Mouse (Mus musculus): ENCODE data around the gene 4632433K11Rik. TPM values are rescaled to one million over a fixed set of nuclear protein-coding genes. Genes with fewer than 3 reads are reported as not detected.
A peak's percentile ranks its signal among the peaks of the same experiment; 100 is the strongest.

Gene 4632433K11Rik
- total RNA-seq, 1 experiment: not detected

DNA sequence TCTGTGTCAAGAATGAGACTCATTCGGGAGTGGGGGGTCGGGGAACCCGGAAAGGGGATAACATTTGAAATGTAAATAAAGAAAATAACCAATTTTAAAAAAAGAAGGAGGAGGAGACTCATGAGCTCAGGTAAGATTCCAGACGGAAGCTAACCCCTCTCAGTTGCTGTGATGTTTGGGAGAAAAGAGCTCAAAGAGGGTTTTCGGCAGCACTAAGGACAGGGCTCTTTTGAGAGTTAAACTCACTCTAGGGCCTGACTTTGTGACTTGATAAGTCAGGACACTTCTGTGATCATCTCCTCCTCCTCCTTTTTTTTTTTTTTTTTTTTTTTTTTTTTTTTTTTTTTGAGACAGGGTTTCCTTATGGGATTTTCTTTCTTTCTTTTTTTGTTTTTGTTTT, 5.0 kb downstream of the 4632433K11Rik start:
- in situ Hi-C loops (cut with MboI; ENCODE audit: low sequenced_read_pairs in 2 of 2, unreplicated experiment in 2 of 2): no loop called here
- Histone ChIP-seq H3K4me3 (ENCODE audit: insufficient read depth in 1 of 2, low read depth in 1 of 2, low read length in 2 of 2, poor library complexity in 1 of 2, severe bottlenecking in 1 of 2) (peak overlapping the region; percentile 89 to 94; a peak in 3 of 4 replicates), H3K9ac (ENCODE audit: insufficient read depth, low read depth, low read length, poor library complexity, severe bottlenecking) (no peak overlapping the region), H3K36me3 (ENCODE audit: control insufficient read depth, insufficient read depth, low read length, poor library complexity, severe bottlenecking) (no peaks in the 10 kb centered on the region), H3K4me1 (ENCODE audit: control insufficient read depth in 2 of 2, insufficient read depth in 2 of 2, low read length in 2 of 2, poor library complexity in 1 of 2) (peaks cover 0 to 2% of the 10 kb centered on the region in 2 experiments; a peak in 1 of 4 replicates), H3K9me3 (ENCODE audit: control insufficient read depth, insufficient read depth, low read depth, low read length) (no peaks in the 10 kb centered on the region), H3K27ac (ENCODE audit: insufficient read depth, low read depth, low read length, poor library complexity, severe bottlenecking) (no peak overlapping the region)
- no peak for TF ChIP-seq ZC3H11A (IDR thresholded peaks at IDR 0.05; ENCODE audit: borderline replicate concordance, low read depth, low read length)
- no peak for TF ChIP-seq MAFK (IDR thresholded peaks at IDR 0.05; ENCODE audit: insufficient read depth, low read depth, low read length)
- no peak for TF ChIP-seq CHD2 (IDR thresholded peaks at IDR 0.05; ENCODE audit: low read depth, low read length)
- TF ChIP-seq HCFC1 (IDR thresholded peaks at IDR 0.05; ENCODE audit: borderline replicate concordance, insufficient read depth, low read length): no peak
- TF ChIP-seq ZNF384 (IDR thresholded peaks at IDR 0.05; ENCODE audit: low read depth, low read length): no peak
- DNase-seq (ENCODE audit: low read depth, low spot score): no peak

GRCm38 (mm10) chr7:5044981-5045380, 11.1 kb downstream of the 4632433K11Rik start:
- no peak for DNase-seq (ENCODE audit: low read depth, low spot score)
- TF ChIP-seq ZC3H11A (IDR thresholded peaks at IDR 0.05; ENCODE audit: borderline replicate concordance, low read depth, low read length): no peak
- TF ChIP-seq HCFC1 (IDR thresholded peaks at IDR 0.05; ENCODE audit: borderline replicate concordance, insufficient read depth, low read length): no peak
- no peak for TF ChIP-seq MAFK (IDR thresholded peaks at IDR 0.05; ENCODE audit: insufficient read depth, low read depth, low read length)
- no peak for TF ChIP-seq ZNF384 (IDR thresholded peaks at IDR 0.05; ENCODE audit: low read depth, low read length)
- TF ChIP-seq CHD2 (IDR thresholded peaks at IDR 0.05; ENCODE audit: low read depth, low read length): no peak
- H3K9me3 ChIP-seq (ENCODE audit: control insufficient read depth, insufficient read depth, low read depth, low read length): no peaks in the 10 kb centered on the region
- H3K4me3 ChIP-seq (ENCODE audit: insufficient read depth in 1 of 2, low read depth in 1 of 2, low read length in 2 of 2, poor library complexity in 1 of 2, severe bottlenecking in 1 of 2): no peak overlapping the region
- H3K36me3 ChIP-seq (ENCODE audit: control insufficient read depth, insufficient read depth, low read length, poor library complexity, severe bottlenecking): no peaks in the 10 kb centered on the region
- H3K4me1 ChIP-seq (ENCODE audit: control insufficient read depth in 2 of 2, insufficient read depth in 2 of 2, low read length in 2 of 2, poor library complexity in 1 of 2): no peaks in the 10 kb centered on the region
- no peak overlapping the region for H3K9ac ChIP-seq (ENCODE audit: insufficient read depth, low read depth, low read length, poor library complexity, severe bottlenecking)
- in situ Hi-C loops (cut with MboI; ENCODE audit: low sequenced_read_pairs in 2 of 2, unreplicated experiment in 2 of 2): no loop called here
- no peak overlapping the region for H3K27ac ChIP-seq (ENCODE audit: insufficient read depth, low read depth, low read length, poor library complexity, severe bottlenecking)

DNA sequence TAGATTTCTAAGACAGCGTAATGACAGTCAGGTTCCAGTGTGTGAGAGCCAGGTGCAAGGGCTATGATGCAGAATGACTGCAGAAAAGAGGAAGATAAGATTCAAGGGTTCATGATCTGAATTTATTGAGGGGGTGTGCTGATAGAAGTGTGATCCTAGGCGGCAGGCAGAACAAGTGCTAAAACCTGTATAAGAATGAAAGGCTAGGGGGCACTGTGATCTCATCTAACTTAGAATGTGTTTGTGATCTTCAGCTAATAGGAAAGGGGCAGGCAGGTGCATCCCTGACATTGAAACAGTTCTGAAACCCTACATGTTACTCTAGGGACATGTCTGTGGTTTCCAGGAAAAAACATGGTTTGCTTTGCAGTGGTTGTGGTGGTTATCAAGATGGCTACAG, 12.2 kb downstream of the 4632433K11Rik start:
- Histone ChIP-seq H3K36me3 (ENCODE audit: control insufficient read depth, insufficient read depth, low read length, poor library complexity, severe bottlenecking) (no peaks in the 10 kb centered on the region), H3K4me1 (ENCODE audit: control insufficient read depth in 2 of 2, insufficient read depth in 2 of 2, low read length in 2 of 2, poor library complexity in 1 of 2) (peaks cover 2 to 3% of the 10 kb centered on the region in 2 experiments; a peak in 1 of 4 replicates), H3K4me3 (ENCODE audit: insufficient read depth in 1 of 2, low read depth in 1 of 2, low read length in 2 of 2, poor library complexity in 1 of 2, severe bottlenecking in 1 of 2) (no peak overlapping the region), H3K9ac (ENCODE audit: insufficient read depth, low read depth, low read length, poor library complexity, severe bottlenecking) (no peak overlapping the region), H3K9me3 (ENCODE audit: control insufficient read depth, insufficient read depth, low read depth, low read length) (no peaks in the 10 kb centered on the region), H3K27ac (ENCODE audit: insufficient read depth, low read depth, low read length, poor library complexity, severe bottlenecking) (no peak overlapping the region)
- no peak for DNase-seq (ENCODE audit: low read depth, low spot score)
- TF ChIP-seq HCFC1 (IDR thresholded peaks at IDR 0.05; ENCODE audit: borderline replicate concordance, insufficient read depth, low read length) (no peak), ZNF384 (IDR thresholded peaks at IDR 0.05; ENCODE audit: low read depth, low read length) (no peak), MAFK (IDR thresholded peaks at IDR 0.05; ENCODE audit: insufficient read depth, low read depth, low read length) (no peak), CHD2 (IDR thresholded peaks at IDR 0.05; ENCODE audit: low read depth, low read length) (no peak), ZC3H11A (IDR thresholded peaks at IDR 0.05; ENCODE audit: borderline replicate concordance, low read depth, low read length) (no peak)
- in situ Hi-C loops (cut with MboI; ENCODE audit: low sequenced_read_pairs in 2 of 2, unreplicated experiment in 2 of 2): no loop called here

GRCm38 (mm10) chr7:5047313-5047712, 13.4 kb downstream of the 4632433K11Rik start:
- H3K36me3 ChIP-seq (ENCODE audit: control insufficient read depth, insufficient read depth, low read length, poor library complexity, severe bottlenecking): no peaks in the 10 kb centered on the region
- in situ Hi-C loops (cut with MboI; ENCODE audit: low sequenced_read_pairs in 2 of 2, unreplicated experiment in 2 of 2): no loop called here
- no peak overlapping the region for H3K27ac ChIP-seq (ENCODE audit: insufficient read depth, low read depth, low read length, poor library complexity, severe bottlenecking)

More at GRCm38 (mm10) chr7:5047313-5047712, 13.4 kb downstream of the 4632433K11Rik start:
- no peak for DNase-seq (ENCODE audit: low read depth, low spot score)
- Histone ChIP-seq H3K4me1 (ENCODE audit: control insufficient read depth in 2 of 2, insufficient read depth in 2 of 2, low read length in 2 of 2, poor library complexity in 1 of 2) (peaks cover 2 to 3% of the 10 kb centered on the region in 2 experiments; a peak in 1 of 4 replicates), H3K4me3 (ENCODE audit: insufficient read depth in 1 of 2, low read depth in 1 of 2, low read length in 2 of 2, poor library complexity in 1 of 2, severe bottlenecking in 1 of 2) (no peak overlapping the region), H3K9me3 (ENCODE audit: control insufficient read depth, insufficient read depth, low read depth, low read length) (no peaks in the 10 kb centered on the region), H3K9ac (ENCODE audit: insufficient read depth, low read depth, low read length, poor library complexity, severe bottlenecking) (no peak overlapping the region)
- no peak for TF ChIP-seq ZNF384 (IDR thresholded peaks at IDR 0.05; ENCODE audit: low read depth, low read length)
- TF ChIP-seq ZC3H11A (IDR thresholded peaks at IDR 0.05; ENCODE audit: borderline replicate concordance, low read depth, low read length): no peak
- no peak for TF ChIP-seq MAFK (IDR thresholded peaks at IDR 0.05; ENCODE audit: insufficient read depth, low read depth, low read length)
- TF ChIP-seq CHD2 (IDR thresholded peaks at IDR 0.05; ENCODE audit: low read depth, low read length): no peak
- TF ChIP-seq HCFC1 (IDR thresholded peaks at IDR 0.05; ENCODE audit: borderline replicate concordance, insufficient read depth, low read length): no peak

All from ES-E14 (cell line).